Mouse (Mus musculus) small intestine, adult 2 months (tissue): ENCODE data around the gene Mcoln3. TPM values are rescaled to one million over a fixed set of nuclear protein-coding genes. Genes with fewer than 3 reads are reported as not detected.
A peak's percentile ranks its signal among the peaks of the same experiment; 100 is the strongest.

Experiments
- H3K27ac ChIP-seq: fragments of 200-500 bp; 2 replicates; pipeline ENCODE4 v1.5.1; 2012; ENCODE audit warnings: low read depth, low read length, control low read depth, inconsistent platforms; ENCODE audit not compliant: insufficient read depth
- H3K27me3 ChIP-seq: fragments of 200-500 bp; 2 replicates; pipeline ENCODE4 v1.6.1; 2012; ENCODE audit warnings: mild to moderate bottlenecking, moderate library complexity, low read length, inconsistent platforms; ENCODE audit not compliant: control insufficient read depth, insufficient read depth
- H3K36me3 ChIP-seq: fragments of 200-500 bp; 2 replicates; pipeline ENCODE4 v1.6.1; 2012; ENCODE audit warnings: mild to moderate bottlenecking, low read length, control low read depth, inconsistent platforms; ENCODE audit not compliant: control insufficient read depth, insufficient read depth
- H3K4me1 ChIP-seq: fragments of 200-500 bp; 2 replicates; pipeline ENCODE4 v1.6.1; 2012; ENCODE audit warnings: low read length, inconsistent platforms, mixed read lengths; ENCODE audit not compliant: control insufficient read depth, insufficient read depth, insufficient read length
- H3K4me3 ChIP-seq: fragments of 200-500 bp; 2 replicates; pipeline ENCODE4 v1.5.1; 2012; ENCODE audit warnings: low read depth, mild to moderate bottlenecking, control low read depth, inconsistent platforms, low read length, moderate library complexity
- CTCF ChIP-seq: fragments of 200-500 bp; IDR thresholded peaks from 2 replicates; pipeline ENCODE4 v1.5.1; 2012; ENCODE audit warnings: low read depth, mild to moderate bottlenecking, control low read depth, inconsistent platforms, low read length, moderate library complexity, mixed read lengths; ENCODE audit not compliant: insufficient replicate concordance, insufficient read length; ENCODE audit errors: extremely low read depth
- POLR2A ChIP-seq: fragments of 200-500 bp; IDR thresholded peaks from 2 replicates; pipeline ENCODE4 v1.6.1; 2012; ENCODE audit warnings: low read depth, mild to moderate bottlenecking, control low read depth, inconsistent platforms, low read length, moderate library complexity
- WGBS: fragments of 180-500 bp; shearing (Covaris S2); methylation state at CpG from one replicate; pipeline ENCODE4 v1.1.7; 2018; 5-methylcytosine and 5-hydroxymethylcytosine counted together
- polyA plus RNA-seq: library from polyadenylated mRNA; depleted of rRNA; stranded (reverse); fragments of >200 nt; gene quantifications from 2 replicates; pipeline ENCODE4 v1.2.3, GENCODE M21; 2012

Gene Mcoln3
- polyA plus RNA-seq, 1 experiment, result 0.25 TPM

DNA sequence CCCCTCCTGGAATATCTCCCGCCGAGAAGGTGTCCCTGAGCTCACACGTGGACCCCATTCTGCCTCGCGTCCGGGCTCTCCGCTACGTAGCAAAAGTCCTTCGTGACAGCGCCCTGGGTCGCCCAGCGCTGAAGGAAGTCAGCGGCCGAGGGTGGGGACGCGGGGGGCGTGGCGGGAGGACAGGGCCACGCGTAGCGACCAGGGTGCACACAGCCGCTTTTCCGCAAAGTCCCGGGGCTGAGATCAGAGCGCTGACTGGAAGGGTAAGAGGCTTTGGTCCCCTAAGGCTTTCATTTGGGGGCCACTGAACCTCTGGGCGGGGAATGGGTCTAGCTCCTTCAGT is 32.8 kb downstream of the Mcoln3 start:
- no peaks in the 10 kb centered on the region for H3K36me3 ChIP-seq
- H3K27me3 ChIP-seq, result no peaks in the 10 kb centered on the region
- TF ChIP-seq POLR2A (peak; percentile 48), CTCF (no peak)
- H3K27ac ChIP-seq, result peak overlapping the region; percentile 82
- WGBS, result under 1% methylated on average over 26 of the region's 26 CpGs
- H3K4me3 ChIP-seq, result peak overlapping the region; percentile 78
- peaks cover 6% of the 10 kb centered on the region; the same call in 1 of the 2 replicates for H3K4me1 ChIP-seq

DNA sequence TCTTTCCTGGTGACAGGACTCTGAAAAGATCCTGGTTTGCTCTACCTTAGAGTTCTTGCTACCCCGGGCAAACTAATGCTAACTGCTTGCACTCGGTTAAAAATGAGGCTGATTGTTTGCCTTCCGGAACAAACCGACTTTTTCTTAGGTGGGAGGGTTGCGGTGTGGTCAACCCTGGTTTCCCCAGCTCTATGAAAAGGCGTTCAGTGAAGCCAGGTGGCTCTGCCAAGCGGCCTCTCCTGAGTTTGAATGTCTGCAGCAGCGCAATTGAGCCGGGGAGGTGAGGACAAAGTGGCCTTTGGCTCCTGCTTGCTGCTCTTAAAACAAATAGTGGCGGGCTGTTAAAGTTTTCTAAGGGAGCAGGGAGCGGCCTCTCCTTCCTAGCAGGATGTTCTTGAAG is 33.3 kb downstream of the Mcoln3 start:
- no peaks in the 10 kb centered on the region for H3K36me3 ChIP-seq
- TF ChIP-seq CTCF (no peak), POLR2A (peak; percentile 62; the same call in 1 of the 2 replicates)
- H3K4me3 ChIP-seq, result peak overlapping the region; percentile 78
- H3K27ac ChIP-seq, result peak overlapping the region; percentile 82
- H3K4me1 ChIP-seq, result peaks cover 6% of the 10 kb centered on the region; the same call in 1 of the 2 replicates
- 7% methylated on average over 11 of the region's 11 CpGs for WGBS
- H3K27me3 ChIP-seq, result no peaks in the 10 kb centered on the region

GRCm38 (mm10) chr3:146151328-146151727 is 34.1 kb downstream of the Mcoln3 start:
- no peak for TF ChIP-seq CTCF
- TF ChIP-seq POLR2A, result no peak
- H3K4me1 ChIP-seq, result peaks cover 13% of the 10 kb centered on the region; the same call in 1 of the 2 replicates
- H3K27me3 ChIP-seq, result no peaks in the 10 kb centered on the region
- H3K27ac ChIP-seq, result no peak overlapping the region
- H3K4me3 ChIP-seq, result no peak overlapping the region
- H3K36me3 ChIP-seq, result no peaks in the 10 kb centered on the region
- WGBS, result 92% methylated on average over 10 of the region's 10 CpGs

DNA sequence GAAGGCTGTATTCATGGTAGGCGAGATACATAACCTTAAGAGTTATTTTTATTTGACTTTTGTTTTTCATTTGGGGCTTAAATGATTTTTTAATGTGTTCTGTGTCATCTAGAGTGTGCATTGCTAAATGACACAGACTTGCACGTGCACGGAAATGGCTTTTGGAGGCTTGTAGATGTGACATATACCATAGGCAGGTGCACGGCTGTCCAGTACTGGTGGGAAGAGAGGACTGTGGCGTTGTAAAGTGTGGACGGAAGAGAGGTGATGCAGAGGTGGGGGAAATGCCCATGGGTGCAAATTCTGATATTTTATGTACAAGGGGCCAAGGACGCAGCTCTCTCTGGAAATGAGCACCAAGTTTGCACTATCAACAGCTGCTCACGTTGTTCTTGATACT is 34.5 kb downstream of the Mcoln3 start:
- TF ChIP-seq CTCF (no peak), POLR2A (no peak)
- H3K27ac ChIP-seq, result no peak overlapping the region
- 85% methylated on average over 8 of the region's 8 CpGs for WGBS
- H3K4me1 ChIP-seq, result peaks cover 16% of the 10 kb centered on the region; the same call in 1 of the 2 replicates
- no peaks in the 10 kb centered on the region for H3K27me3 ChIP-seq
- no peaks in the 10 kb centered on the region for H3K36me3 ChIP-seq
- H3K4me3 ChIP-seq, result no peak overlapping the region

- Histone ChIP-seq H3K27ac (no peak overlapping the region), H3K27me3 (no peaks in the 10 kb centered on the region), H3K4me3 (no peak overlapping the region), H3K4me1 (peaks cover 20% of the 10 kb centered on the region; the same call in 1 of the 2 replicates), H3K36me3 (no peaks in the 10 kb centered on the region)
- WGBS, result 82% methylated on average over 8 of the region's 8 CpGs
- TF ChIP-seq CTCF (no peak), POLR2A (no peak)
Observed at GRCm38 (mm10) chr3:146152348-146152747, 35.1 kb downstream of the Mcoln3 start.

DNA sequence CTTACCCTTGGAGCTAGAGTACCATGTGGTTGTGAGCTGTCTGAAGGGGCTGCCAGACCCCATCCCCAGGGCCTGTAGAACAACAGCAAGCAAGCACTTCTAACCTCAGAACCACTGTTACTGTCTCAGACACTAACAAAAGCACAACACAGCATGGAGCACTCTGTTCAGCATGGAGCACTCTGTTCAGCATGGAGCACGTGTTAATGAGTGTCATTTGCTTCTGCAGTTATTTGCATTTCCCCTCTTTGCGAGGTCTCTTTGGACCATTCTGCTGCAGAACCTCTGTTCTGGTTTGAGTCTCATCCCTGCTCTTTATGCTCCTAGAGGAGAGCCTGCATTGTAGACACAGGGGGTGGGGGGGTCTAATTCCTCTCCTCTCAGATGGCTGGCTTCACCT is 35.7 kb downstream of the Mcoln3 start:
- no peak for TF ChIP-seq CTCF
- no peak for TF ChIP-seq POLR2A
- whole genome bisulfite sequencing, result 80% methylated on average over 2 of the region's 2 CpGs
- H3K27ac ChIP-seq, result no peak overlapping the region

GRCm38 (mm10) chr3:146153862-146154611 is 36.8 kb downstream of the Mcoln3 start:
- peaks cover 20% of the 10 kb centered on the region; the same call in 1 of the 2 replicates for H3K4me1 ChIP-seq
- H3K27me3 ChIP-seq, result no peaks in the 10 kb centered on the region
- no peak overlapping the region for H3K4me3 ChIP-seq
- H3K36me3 ChIP-seq, result no peaks in the 10 kb centered on the region
- 52% methylated on average over 12 of the region's 12 CpGs for WGBS
- no peak for TF ChIP-seq POLR2A
- TF ChIP-seq CTCF, result no peak
- no peak overlapping the region for H3K27ac ChIP-seq

More for the DNA sequence above, 35.7 kb downstream of the Mcoln3 start:
- H3K27me3 ChIP-seq, result no peaks in the 10 kb centered on the region
- H3K36me3 ChIP-seq, result no peaks in the 10 kb centered on the region
- H3K4me1 ChIP-seq, result peaks cover 20% of the 10 kb centered on the region; the same call in 1 of the 2 replicates
- no peak overlapping the region for H3K4me3 ChIP-seq
